Mouse (Mus musculus) bone marrow, adult 2 months (tissue): ENCODE measurements around the gene Lrguk.

Source experiments
- CTCF ChIP-seq: fragments of 200-500 bp; IDR thresholded peaks from 2 replicates; pipeline ENCODE4 v1.5.1; 2011; ENCODE audit warnings: low read length, control low read depth; ENCODE audit not compliant: control insufficient read depth, insufficient read depth
- POLR2A ChIP-seq: fragments of 200-500 bp; IDR thresholded peaks from 2 replicates; pipeline ENCODE4 v1.6.1; 2011; ENCODE audit warnings: low read depth, mild to moderate bottlenecking, control low read depth, low read length, borderline replicate concordance; ENCODE audit not compliant: control insufficient read depth

DNA sequence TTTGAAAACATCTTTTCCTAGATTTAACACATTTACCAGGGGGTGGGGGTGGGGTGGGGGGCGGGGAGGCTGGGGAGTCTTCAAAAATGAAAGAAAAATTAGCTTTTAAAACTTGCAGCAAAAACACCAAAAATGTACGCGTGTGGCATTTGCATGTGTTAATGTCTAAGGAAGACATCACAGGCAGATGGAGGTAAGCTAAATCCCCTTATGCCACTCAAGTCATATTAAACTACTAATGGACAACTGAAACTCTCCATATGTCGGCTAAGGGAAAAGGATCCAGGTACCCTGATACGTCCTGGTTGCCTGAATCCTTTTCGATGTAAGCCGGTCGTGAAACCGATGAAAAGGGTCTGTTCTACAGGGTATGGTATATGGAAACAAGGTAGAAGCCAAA is 119.8 kb downstream of the Lrguk start:
- TF ChIP-seq POLR2A: no peak
- no peak for TF ChIP-seq CTCF
